Mouse (Mus musculus): ENCODE results near the gene Znhit2. TPM values are rescaled to one million over a fixed set of nuclear protein-coding genes. Genes with fewer than 3 reads are reported as not detected.
A peak's percentile ranks its signal among the peaks of the same experiment; 100 is the strongest.

Znhit2 gene
- polyA plus RNA-seq, 1 experiment from 2014 or later: 33.9 TPM

DNA sequence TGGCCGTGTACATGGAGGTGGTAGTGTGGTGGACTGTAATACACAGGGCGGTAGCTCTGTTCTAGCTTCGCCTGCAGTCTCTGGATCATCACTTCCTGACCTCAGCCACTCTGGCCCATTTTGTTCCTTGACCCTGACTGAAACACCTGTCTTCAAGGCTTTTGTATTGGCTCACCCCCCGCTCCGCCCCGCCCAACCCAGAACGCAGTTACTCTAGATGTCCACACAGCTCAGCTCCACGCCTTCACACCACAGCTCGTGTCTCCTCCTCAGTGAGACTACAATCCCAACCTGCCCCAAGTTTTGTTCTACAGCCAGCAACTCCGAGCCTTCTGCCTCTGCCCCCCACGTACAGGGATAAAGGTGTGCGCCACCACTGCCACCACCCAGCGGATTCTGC lies 27.8 kb downstream of the Znhit2 start:
- DNase-seq (ENCODE audit: low spot score) (no peak), ATAC-seq (no peak)
- Histone ChIP-seq H3K36me3 (ENCODE audit: insufficient read depth, low read length) (0 out of 2 replicates have a peak, but pooled peaks cover 3% of the 10 kb centered on the region), H3K4me2 (replicated peaks; ENCODE audit: low read depth, low read length) (no peak overlapping the region), H3K27me3 (replicated peaks; ENCODE audit: insufficient read depth, low read length) (no peaks in the 10 kb centered on the region), H3K9ac (replicated peaks; ENCODE audit: low read depth) (no peak overlapping the region), H3K4me3 (ENCODE audit: low read depth, low read length) (no peak overlapping the region), H3K9me3 (ENCODE audit: low read length) (no peaks in the 10 kb centered on the region), H3K4me1 (ENCODE audit: insufficient read depth, low read depth, low read length) (0 out of 2 replicates have a peak, but pooled peaks cover 5% of the 10 kb centered on the region), H3K27ac (ENCODE audit: low read length) (no peak overlapping the region)
- WGBS: 91% methylated on average over 13 of the region's 13 CpGs
- TF ChIP-seq CTCF (IDR thresholded peaks at IDR 0.05) (no peak), EP300 (IDR thresholded peaks at IDR 0.05) (no peak)

DNA sequence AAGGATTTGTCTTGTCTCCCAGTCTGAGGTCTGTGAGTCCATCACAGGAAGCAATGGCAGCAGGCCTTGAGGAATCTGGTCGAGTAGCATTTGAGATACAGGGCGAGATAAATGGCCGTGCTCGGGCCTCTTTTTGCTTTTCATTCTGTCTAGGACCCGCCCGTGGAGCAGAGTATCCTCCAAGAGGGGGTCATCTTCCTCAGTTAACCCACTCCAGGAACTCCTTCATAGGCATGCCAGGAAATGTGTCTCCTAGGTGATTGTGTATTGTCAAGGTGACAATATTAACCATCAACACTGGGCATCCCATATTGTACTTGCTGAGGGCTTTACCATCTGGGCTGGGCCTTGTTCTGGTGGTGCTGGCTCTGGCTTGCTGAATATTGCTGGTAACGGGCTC lies 33.1 kb downstream of the Znhit2 start, which contains the start of gene AC131692.1:
TSS of gene AC131692.1 (plus strand) at position 301 of the 400 bp plus-strand sequence.
- no peak for TF ChIP-seq EP300 (IDR thresholded peaks at IDR 0.05)
- TF ChIP-seq CTCF (IDR thresholded peaks at IDR 0.05): no peak
- DNase-seq (ENCODE audit: low spot score) (no peak), ATAC-seq (no peak)
- WGBS: 82% methylated on average over 7 of the region's 7 CpGs
- Histone ChIP-seq H3K4me1 (ENCODE audit: insufficient read depth, low read depth, low read length) (no peaks in the 10 kb centered on the region), H3K27me3 (replicated peaks; ENCODE audit: insufficient read depth, low read length) (no peaks in the 10 kb centered on the region), H3K4me3 (ENCODE audit: low read depth, low read length) (no peak within 1 kb of the TSS), H3K36me3 (ENCODE audit: insufficient read depth, low read length) (0 out of 2 replicates have a peak, but pooled peaks cover 3% of the 10 kb centered on the region), H3K27ac (ENCODE audit: low read length) (no peak within 1 kb of the TSS), H3K4me2 (replicated peaks; ENCODE audit: low read depth, low read length) (no peak within 1 kb of the TSS), H3K9me3 (ENCODE audit: low read length) (no peaks in the 10 kb centered on the region), H3K9ac (replicated peaks; ENCODE audit: low read depth) (no peak within 1 kb of the TSS)

DNA sequence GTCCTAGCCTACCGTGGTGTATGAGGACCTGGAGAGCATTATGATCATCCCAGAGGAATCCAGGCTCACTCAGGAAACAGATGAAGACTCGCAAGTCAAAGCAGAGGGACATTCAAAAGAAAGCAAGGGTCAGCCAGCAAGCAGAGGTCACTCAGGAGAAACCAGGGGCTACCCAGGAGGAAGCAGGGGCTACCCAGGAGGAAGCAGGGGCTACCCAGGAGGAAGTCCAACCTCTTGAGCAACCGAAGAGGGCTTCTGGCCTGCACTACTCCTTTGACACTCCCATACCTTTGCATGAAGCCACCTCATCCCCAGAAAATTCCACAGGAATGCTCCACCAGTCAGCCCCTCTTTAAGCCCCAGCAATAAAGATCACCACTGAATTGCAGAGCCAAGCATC lies 36.9 kb downstream of the Znhit2 start:
- Histone ChIP-seq H3K4me2 (replicated peaks; ENCODE audit: low read depth, low read length) (no peak overlapping the region), H3K27ac (ENCODE audit: low read length) (no peak overlapping the region), H3K4me1 (ENCODE audit: insufficient read depth, low read depth, low read length) (no peaks in the 10 kb centered on the region), H3K4me3 (ENCODE audit: low read depth, low read length) (no peak overlapping the region), H3K9ac (replicated peaks; ENCODE audit: low read depth) (no peak overlapping the region), H3K36me3 (ENCODE audit: insufficient read depth, low read length) (no peaks in the 10 kb centered on the region), H3K27me3 (replicated peaks; ENCODE audit: insufficient read depth, low read length) (no peaks in the 10 kb centered on the region), H3K9me3 (ENCODE audit: low read length) (no peaks in the 10 kb centered on the region)
- TF ChIP-seq EP300 (IDR thresholded peaks at IDR 0.05) (no peak), CTCF (IDR thresholded peaks at IDR 0.05) (no peak)
- 88% methylated on average over 3 of the region's 3 CpGs for WGBS
- DNase-seq (ENCODE audit: low spot score) (no peak), ATAC-seq (no peak)

DNA sequence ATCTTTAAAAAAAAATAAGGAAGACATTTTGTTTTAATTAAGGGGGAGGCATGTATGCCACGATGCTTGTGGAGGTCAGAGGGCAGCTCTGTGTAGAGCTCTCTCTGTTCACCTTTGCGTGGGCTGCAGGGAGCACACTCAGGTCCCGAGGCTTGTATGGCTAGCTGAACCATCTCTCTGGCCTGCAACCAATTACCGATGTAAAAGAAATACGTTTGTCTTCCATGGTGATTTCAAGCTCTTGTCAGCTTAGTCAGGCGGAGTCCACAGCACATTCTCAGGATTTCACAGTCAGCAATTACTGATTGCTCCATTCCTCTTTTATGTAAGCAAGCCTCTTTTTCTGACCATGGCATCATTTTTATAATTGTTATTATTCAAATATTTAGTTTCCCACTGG lies 40.2 kb downstream of the Znhit2 start:
- no peak overlapping the region for H3K4me2 ChIP-seq (replicated peaks; ENCODE audit: low read depth, low read length)
- 56% methylated on average over 6 of the region's 6 CpGs for WGBS
- H3K36me3 ChIP-seq (ENCODE audit: insufficient read depth, low read length): no peaks in the 10 kb centered on the region
- TF ChIP-seq EP300 (IDR thresholded peaks at IDR 0.05): no peak
- no peak for TF ChIP-seq CTCF (IDR thresholded peaks at IDR 0.05)
- H3K4me3 ChIP-seq (ENCODE audit: low read depth, low read length): no peak overlapping the region
- ATAC-seq (no peak), DNase-seq (ENCODE audit: low spot score) (peak; percentile 14)
- no peaks in the 10 kb centered on the region for H3K4me1 ChIP-seq (ENCODE audit: insufficient read depth, low read depth, low read length)
- no peak overlapping the region for H3K9ac ChIP-seq (replicated peaks; ENCODE audit: low read depth)
- H3K27me3 ChIP-seq (replicated peaks; ENCODE audit: insufficient read depth, low read length): no peaks in the 10 kb centered on the region
- H3K9me3 ChIP-seq (ENCODE audit: low read length): no peaks in the 10 kb centered on the region
- H3K27ac ChIP-seq (ENCODE audit: low read length): no peak overlapping the region

DNA sequence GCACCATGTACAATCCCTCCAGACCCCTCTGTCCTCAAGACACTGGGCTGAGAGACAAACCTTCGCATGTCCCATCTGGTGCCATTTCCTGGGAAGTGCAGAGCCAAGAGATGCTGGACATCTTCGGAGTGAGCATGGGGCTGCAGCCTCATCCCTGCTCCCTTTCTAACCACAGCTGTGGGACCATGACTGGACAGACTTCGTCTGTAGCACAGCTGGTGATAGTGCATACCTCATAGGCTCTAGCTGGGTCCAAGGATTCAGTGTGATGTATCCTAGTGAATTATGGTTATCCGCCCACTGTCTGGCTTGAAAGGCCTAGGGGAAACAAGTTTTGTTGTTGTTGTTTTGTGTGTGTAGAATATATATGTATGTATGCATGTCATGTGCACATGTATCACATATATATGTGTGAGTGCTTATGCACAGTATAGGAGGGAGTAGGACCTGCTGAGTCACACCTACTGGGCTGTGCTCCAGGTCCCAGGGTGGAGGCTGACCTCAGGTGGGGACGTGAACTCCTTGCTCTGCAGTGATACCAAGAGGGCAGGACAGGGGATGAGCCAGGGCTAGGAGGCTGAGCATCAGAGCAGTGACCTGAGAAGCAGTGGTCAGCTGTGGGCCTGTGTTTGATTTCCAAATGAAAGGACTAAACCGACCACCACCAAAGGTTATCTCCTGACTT lies 41.3 kb downstream of the Znhit2 start:
- WGBS: 78% methylated on average over 6 of the region's 6 CpGs

DNA sequence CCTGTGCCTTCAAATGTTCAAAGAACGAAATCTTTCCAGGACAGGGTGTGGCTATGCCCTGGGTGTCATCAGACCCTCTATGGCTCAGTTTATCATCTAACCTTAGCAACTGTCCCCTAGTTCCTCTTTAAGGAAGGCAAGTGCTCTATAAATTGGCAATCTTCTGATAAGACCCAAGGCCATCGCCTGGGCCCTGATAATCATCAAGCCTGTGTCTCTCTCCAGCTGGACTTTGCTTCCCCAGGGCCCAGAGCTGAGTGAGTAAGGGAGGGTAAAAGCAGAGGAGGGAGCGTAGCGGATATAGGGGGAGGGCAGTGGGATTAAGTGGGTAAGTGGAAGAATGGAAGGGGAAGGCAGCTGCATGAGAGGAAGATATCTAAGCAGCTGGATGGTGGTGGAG lies 43.5 kb downstream of the Znhit2 start:
- H3K27me3 ChIP-seq (replicated peaks; ENCODE audit: insufficient read depth, low read length): no peaks in the 10 kb centered on the region
- no peak overlapping the region for H3K9ac ChIP-seq (replicated peaks; ENCODE audit: low read depth)
- no peaks in the 10 kb centered on the region for H3K4me1 ChIP-seq (ENCODE audit: insufficient read depth, low read depth, low read length)
- H3K4me3 ChIP-seq (ENCODE audit: low read depth, low read length): no peak overlapping the region
- WGBS: 76% methylated on average over 4 of the region's 4 CpGs
- no peaks in the 10 kb centered on the region for H3K36me3 ChIP-seq (ENCODE audit: insufficient read depth, low read length)
- TF ChIP-seq EP300 (IDR thresholded peaks at IDR 0.05) (no peak), CTCF (IDR thresholded peaks at IDR 0.05) (no peak)
- no peak overlapping the region for H3K27ac ChIP-seq (ENCODE audit: low read length)
- ATAC-seq: no peak
- no peak overlapping the region for H3K4me2 ChIP-seq (replicated peaks; ENCODE audit: low read depth, low read length)
- no peaks in the 10 kb centered on the region for H3K9me3 ChIP-seq (ENCODE audit: low read length)
- DNase-seq (ENCODE audit: low spot score): no peak

More for the DNA sequence above, 41.3 kb downstream of the Znhit2 start:
- Histone ChIP-seq H3K36me3 (ENCODE audit: insufficient read depth, low read length) (no peaks in the 10 kb centered on the region), H3K27ac (ENCODE audit: low read length) (no peak overlapping the region), H3K4me2 (replicated peaks; ENCODE audit: low read depth, low read length) (no peak overlapping the region), H3K9me3 (ENCODE audit: low read length) (no peaks in the 10 kb centered on the region), H3K27me3 (replicated peaks; ENCODE audit: insufficient read depth, low read length) (no peaks in the 10 kb centered on the region), H3K9ac (replicated peaks; ENCODE audit: low read depth) (no peak overlapping the region), H3K4me3 (ENCODE audit: low read depth, low read length) (no peak overlapping the region), H3K4me1 (ENCODE audit: insufficient read depth, low read depth, low read length) (no peaks in the 10 kb centered on the region)
- TF ChIP-seq EP300 (IDR thresholded peaks at IDR 0.05) (no peak), CTCF (IDR thresholded peaks at IDR 0.05) (no peak)
- DNase-seq (ENCODE audit: low spot score) (no peak), ATAC-seq (no peak)

Data from lung, postnatal 0 days (tissue).